Mouse (Mus musculus) intestine, embryonic 16.5 days (tissue): ENCODE measurements around the gene Plxnd1. TPM values are rescaled to one million over a fixed set of nuclear protein-coding genes. Genes with fewer than 3 reads are reported as not detected.

ENCODE experiments used
- ATAC-seq: fragments of 200-750 bp; cut with Nextera tagmentation; 2 replicates; pipeline ENCODE4 v1.8.0; 2017; ENCODE audit warnings: moderate TSS enrichment, moderate library complexity
- H3K27ac ChIP-seq: fragments of 300-500 bp; sonication (generic); 2 replicates; pipeline ENCODE4 v1.5.1; 2014; ENCODE audit warnings: mild to moderate bottlenecking, low read length
- H3K27me3 ChIP-seq: fragments of 300-500 bp; sonication (generic); replicated peaks from 2 replicates; pipeline ENCODE4 v1.6.1; 2014; ENCODE audit warnings: low read length, control low read depth, mixed read lengths; ENCODE audit not compliant: control insufficient read depth, insufficient read depth
- H3K36me3 ChIP-seq: fragments of 300-500 bp; sonication (generic); 2 replicates; pipeline ENCODE4 v1.6.1; 2014; ENCODE audit warnings: low read length, control low read depth; ENCODE audit not compliant: control insufficient read depth, insufficient read depth
- H3K4me1 ChIP-seq: fragments of 300-500 bp; sonication (generic); 2 replicates; pipeline ENCODE4 v1.6.1; 2014; ENCODE audit warnings: low read length, control low read depth, mixed read lengths; ENCODE audit not compliant: control insufficient read depth, insufficient read depth
- H3K4me2 ChIP-seq: fragments of 300-500 bp; sonication (generic); 2 replicates; pipeline ENCODE4 v1.6.1; 2014; ENCODE audit warnings: low read depth, low read length, control low read depth
- H3K4me3 ChIP-seq: fragments of 300-500 bp; sonication (generic); 2 replicates; pipeline ENCODE4 v1.5.1; 2014; ENCODE audit warnings: mild to moderate bottlenecking, low read length
- H3K9ac ChIP-seq: fragments of 300-500 bp; sonication (generic); 2 replicates; pipeline ENCODE4 v1.6.1; 2014; ENCODE audit warnings: low read depth, low read length
- H3K9me3 ChIP-seq: fragments of 300-500 bp; sonication (generic); 2 replicates; pipeline ENCODE4 v1.6.1; 2016; ENCODE audit warnings: low read length, control low read depth; ENCODE audit not compliant: control insufficient read depth
- WGBS: fragments of 180-500 bp; shearing (Covaris S2); extraction: QIAGEN DNeasy Blood & Tissue Kit; methylation state at CpG from one replicate; pipeline ENCODE4 v1.1.7; 2014; 5-methylcytosine and 5-hydroxymethylcytosine counted together
- polyA plus RNA-seq: library from polyadenylated mRNA; unstranded; fragments of >200 nt; fragmentation: Nextera tagmentation; extraction: Ambion mirVana; gene quantifications from 2 replicates; pipeline ENCODE4 v1.2.1, GENCODE M21; 2015

Gene Plxnd1
- polyA plus RNA-seq, 1 experiment from 2014 or later = 19.3 TPM

- Histone ChIP-seq H3K36me3 (no peaks in the 10 kb centered on the region), H3K9ac (peak overlapping the region; percentile 81), H3K4me1 (peaks cover 49% of the 10 kb centered on the region), H3K4me2 (peak overlapping the region; percentile 95), H3K27me3 (peaks cover 19% of the 10 kb centered on the region), H3K4me3 (peak overlapping the region; percentile 70), H3K27ac (peak overlapping the region; percentile 65), H3K9me3 (no peaks in the 10 kb centered on the region)
- no peak; the same call in 1 of the 2 replicates for ATAC-seq
- under 1% methylated on average over 59 of the region's 93 CpGs for WGBS
Measured at GRCm38 (mm10) chr6:115994146-115994876, 494 bp downstream of the Plxnd1 start.

- WGBS = 1% methylated on average over 86 of the region's 86 CpGs
- Histone ChIP-seq H3K27me3 (peaks cover 19% of the 10 kb centered on the region), H3K27ac (peak overlapping the region; percentile 65), H3K4me3 (peak overlapping the region; percentile 70), H3K4me2 (peak overlapping the region; percentile 95), H3K9ac (peak overlapping the region; percentile 81), H3K4me1 (peaks cover 53% of the 10 kb centered on the region), H3K36me3 (no peaks in the 10 kb centered on the region), H3K9me3 (no peaks in the 10 kb centered on the region)
- no peak for ATAC-seq
Measured at GRCm38 (mm10) chr6:115993463-115994145, 1.2 kb downstream of the Plxnd1 start.

- H3K9me3 ChIP-seq = no peaks in the 10 kb centered on the region
- peak overlapping the region; percentile 70 for H3K4me3 ChIP-seq
- ATAC-seq = no peak
- H3K4me2 ChIP-seq = peak overlapping the region; percentile 95
- H3K27ac ChIP-seq = peak overlapping the region; percentile 28; the same call in 1 of the 2 replicates
- peaks cover 53% of the 10 kb centered on the region for H3K4me1 ChIP-seq
- no peaks in the 10 kb centered on the region for H3K36me3 ChIP-seq
- WGBS = 43% methylated on average over 6 of the region's 6 CpGs
- H3K27me3 ChIP-seq = peaks cover 19% of the 10 kb centered on the region
- peak overlapping the region; percentile 81 for H3K9ac ChIP-seq
Measured at GRCm38 (mm10) chr6:115992981-115993380, 1.8 kb downstream of the Plxnd1 start.

GRCm38 (mm10) chr6:115991881-115992620, 2.8 kb downstream of the Plxnd1 start:
- no peaks in the 10 kb centered on the region for H3K36me3 ChIP-seq
- H3K9me3 ChIP-seq = no peaks in the 10 kb centered on the region
- H3K27me3 ChIP-seq = peaks cover 19% of the 10 kb centered on the region
- peak overlapping the region; percentile 76 for H3K27ac ChIP-seq
- H3K4me3 ChIP-seq = peak overlapping the region; percentile 70
- H3K9ac ChIP-seq = peak overlapping the region; percentile 81
- WGBS = 41% methylated on average over 10 of the region's 10 CpGs
- peaks cover 54% of the 10 kb centered on the region for H3K4me1 ChIP-seq
- ATAC-seq = no peak
- peak overlapping the region; percentile 95 for H3K4me2 ChIP-seq

GRCm38 (mm10) chr6:115991108-115991880, 3.5 kb downstream of the Plxnd1 start:
- H3K4me1 ChIP-seq = peaks cover 61% of the 10 kb centered on the region
- peak overlapping the region; percentile 95 for H3K4me2 ChIP-seq
- peak overlapping the region; percentile 70 for H3K4me3 ChIP-seq
- peaks cover 19% of the 10 kb centered on the region for H3K27me3 ChIP-seq
- 38% methylated on average over 13 of the region's 13 CpGs for WGBS
- no peaks in the 10 kb centered on the region for H3K9me3 ChIP-seq
- peak overlapping the region; percentile 76 for H3K27ac ChIP-seq
- peak overlapping the region; percentile 81 for H3K9ac ChIP-seq
- peak; percentile 12 for ATAC-seq
- no peaks in the 10 kb centered on the region for H3K36me3 ChIP-seq

GRCm38 (mm10) chr6:115990479-115990878, 4.3 kb downstream of the Plxnd1 start:
- Histone ChIP-seq H3K36me3 (no peaks in the 10 kb centered on the region), H3K4me3 (peak overlapping the region; percentile 70), H3K9me3 (no peaks in the 10 kb centered on the region), H3K27ac (no peak overlapping the region), H3K27me3 (peaks cover 22% of the 10 kb centered on the region), H3K9ac (peak overlapping the region; percentile 81; the same call in 1 of the 2 replicates), H3K4me1 (peaks cover 61% of the 10 kb centered on the region), H3K4me2 (peak overlapping the region; percentile 95)
- 86% methylated on average over 9 of the region's 9 CpGs for WGBS
- no peak for ATAC-seq

GRCm38 (mm10) chr6:115990056-115990455, 4.7 kb downstream of the Plxnd1 start:
- 81% methylated on average over 3 of the region's 3 CpGs for WGBS
- H3K27me3 ChIP-seq = peaks cover 22% of the 10 kb centered on the region
- H3K9me3 ChIP-seq = no peaks in the 10 kb centered on the region
- H3K4me1 ChIP-seq = peaks cover 65% of the 10 kb centered on the region
- H3K27ac ChIP-seq = no peak overlapping the region
- no peak for ATAC-seq
- peak overlapping the region; percentile 70; the same call in 1 of the 2 replicates for H3K4me3 ChIP-seq
- peak overlapping the region; percentile 95; the same call in 1 of the 2 replicates for H3K4me2 ChIP-seq
- H3K9ac ChIP-seq = 0 out of 2 replicates have a peak overlapping the region, but pooled peaks have one; percentile 81
- no peaks in the 10 kb centered on the region for H3K36me3 ChIP-seq

- Histone ChIP-seq H3K9ac (no peak overlapping the region), H3K27ac (no peak overlapping the region), H3K4me3 (peak overlapping the region; percentile 21; the same call in 1 of the 2 replicates), H3K36me3 (no peaks in the 10 kb centered on the region), H3K4me1 (peaks cover 68% of the 10 kb centered on the region), H3K4me2 (peak overlapping the region; percentile 30), H3K27me3 (peaks cover 22% of the 10 kb centered on the region), H3K9me3 (no peaks in the 10 kb centered on the region)
- 76% methylated on average over 4 of the region's 4 CpGs for WGBS
- no peak for ATAC-seq
Measured at GRCm38 (mm10) chr6:115989607-115990006, 5.2 kb downstream of the Plxnd1 start.
